Mouse (Mus musculus) G1E (cell line): ENCODE data around the gene Prdm10. TPM values are rescaled to one million over a fixed set of nuclear protein-coding genes. Genes with fewer than 3 reads are reported as not detected.

Experiments used
- ATAC-seq: 2 replicates; pipeline ENCODE4 v1.8.0; 2016; ENCODE audit warnings: mild to moderate bottlenecking; ENCODE audit not compliant: insufficient number of reproducible peaks, poor library complexity, low FRiP score, severe bottlenecking; ENCODE audit errors: extremely low read depth
- DNase-seq: peaks from one replicate; pipeline ENCODE4 v3.0.0; 2012; ENCODE audit warnings: low spot score
- H3K27me3 ChIP-seq: 2 replicates; pipeline ENCODE4 v1.6.1; 2012; ENCODE audit warnings: mild to moderate bottlenecking, low read length, inconsistent platforms; ENCODE audit not compliant: insufficient read depth
- H3K36me3 ChIP-seq: replicated peaks from 2 replicates; pipeline ENCODE3; 2012; ENCODE audit warnings: mild to moderate bottlenecking, inconsistent platforms
- H3K4me1 ChIP-seq: 2 replicates; pipeline ENCODE4 v1.6.1; 2012; ENCODE audit warnings: low read depth, low read length, inconsistent platforms, mixed read lengths; ENCODE audit not compliant: insufficient read depth
- H3K4me3 ChIP-seq: 2 replicates; pipeline ENCODE4 v1.5.1; 2012; ENCODE audit warnings: low read depth, mild to moderate bottlenecking, inconsistent platforms, low read length, moderate library complexity, mixed read lengths
- H3K9me3 ChIP-seq: replicated peaks from 2 replicates; pipeline ENCODE4 v1.6.1; 2012; ENCODE audit warnings: inconsistent platforms
- CTCF ChIP-seq: IDR thresholded peaks from 2 replicates; pipeline ENCODE4 v1.5.1; 2012; ENCODE audit warnings: low read depth, low read length, inconsistent platforms, mixed read lengths
- GATA1 ChIP-seq: IDR thresholded peaks from 2 replicates; pipeline ENCODE4 v1.6.1; 2012; ENCODE audit warnings: borderline replicate concordance, low read length, inconsistent platforms, mixed read lengths
- GATA2 ChIP-seq: IDR thresholded peaks from 2 replicates; pipeline ENCODE4 v1.6.1; 2012; ENCODE audit warnings: low read depth, low read length, inconsistent platforms, borderline replicate concordance
- POLR2AphosphoS5 ChIP-seq: IDR thresholded peaks from 2 replicates; pipeline ENCODE4 v1.6.1; 2012; ENCODE audit warnings: low read depth, low read length, inconsistent platforms; ENCODE audit not compliant: insufficient replicate concordance
- TAL1 ChIP-seq: conservative IDR thresholded peaks from 2 replicates; pipeline ENCODE4 v1.6.1; 2012; ENCODE audit warnings: low read depth, low read length, inconsistent platforms, mixed read lengths
- polyA plus RNA-seq: library from polyadenylated mRNA; stranded (reverse); fragments of >175 nt; gene quantifications from 2 replicates; pipeline ENCODE4 v1.2.3, GENCODE M21; 2012
- total RNA-seq, 2 experiments: library from RNA; stranded (forward) in 1 of 2; stranded (reverse) in 1 of 2; fragments of 200-1000 nt in 1 of 2; fragments of >200 nt in 1 of 2; fragmentation: Nextera tagmentation in 1 of 2; gene quantifications; 2 replicates each; pipeline ENCODE4 v1.2.3; 2014 to 2017

The Prdm10 gene
- total and polyA plus RNA-seq, 3 experiments, result 5.3 to 19.9 (median 9.9) TPM

- Histone ChIP-seq H3K27me3 (no peaks in the 10 kb centered on the region), H3K9me3 (no peaks in the 10 kb centered on the region), H3K4me1 (no peaks in the 10 kb centered on the region), H3K4me3 (no peak overlapping the region), H3K36me3 (peaks cover 60% of the 10 kb centered on the region)
- TF ChIP-seq POLR2AphosphoS5, result no peak
- TF ChIP-seq TAL1, result no peak
- no peak for TF ChIP-seq GATA2
- TF ChIP-seq GATA1, result no peak
- no peak for TF ChIP-seq CTCF
- DNase-seq, result no peak
- no peak for ATAC-seq
Observed at GRCm38 (mm10) chr9:31344289-31344831, 64.0 kb downstream of the Prdm10 start.

- TF ChIP-seq GATA1 (no peak), TAL1 (no peak), GATA2 (no peak), CTCF (no peak), POLR2AphosphoS5 (no peak)
Observed at GRCm38 (mm10) chr9:31346575-31347080, 66.3 kb downstream of the Prdm10 start.

GRCm38 (mm10) chr9:31348458-31348857 lies 68.1 kb downstream of the Prdm10 start:
- H3K36me3 ChIP-seq, result peaks cover 65% of the 10 kb centered on the region
- TF ChIP-seq GATA1 (no peak), CTCF (no peak), GATA2 (no peak), POLR2AphosphoS5 (no peak), TAL1 (no peak)
- no peaks in the 10 kb centered on the region for H3K9me3 ChIP-seq
- no peaks in the 10 kb centered on the region; the same call in 1 of the 2 replicates for H3K4me1 ChIP-seq
- H3K27me3 ChIP-seq, result no peaks in the 10 kb centered on the region
- no peak for DNase-seq
- H3K4me3 ChIP-seq, result no peak overlapping the region
- ATAC-seq, result no peak

More at GRCm38 (mm10) chr9:31346575-31347080, 66.3 kb downstream of the Prdm10 start:
- no peaks in the 10 kb centered on the region for H3K9me3 ChIP-seq
- ATAC-seq (no peak), DNase-seq (no peak)
- H3K4me1 ChIP-seq, result no peaks in the 10 kb centered on the region; the same call in 1 of the 2 replicates
- H3K4me3 ChIP-seq, result no peak overlapping the region
- no peaks in the 10 kb centered on the region for H3K27me3 ChIP-seq
- peaks cover 63% of the 10 kb centered on the region for H3K36me3 ChIP-seq

- no peaks in the 10 kb centered on the region for H3K27me3 ChIP-seq
- no peak overlapping the region for H3K4me3 ChIP-seq
- ATAC-seq (peak; percentile 22; the same call in 1 of the 2 replicates), DNase-seq (peak; percentile 65)
- H3K36me3 ChIP-seq, result peaks cover 67% of the 10 kb centered on the region
- H3K9me3 ChIP-seq, result no peaks in the 10 kb centered on the region
- H3K4me1 ChIP-seq, result no peaks in the 10 kb centered on the region; the same call in 1 of the 2 replicates
- TF ChIP-seq CTCF (peak; percentile 67), GATA2 (no peak), POLR2AphosphoS5 (no peak), GATA1 (no peak), TAL1 (no peak)
Observed at GRCm38 (mm10) chr9:31348915-31349314, 68.6 kb downstream of the Prdm10 start.

GRCm38 (mm10) chr9:31352716-31353115 lies 72.4 kb downstream of the Prdm10 start:
- TF ChIP-seq TAL1 (no peak), POLR2AphosphoS5 (no peak), GATA1 (no peak), GATA2 (no peak), CTCF (no peak)
- no peaks in the 10 kb centered on the region; the same call in 1 of the 2 replicates for H3K4me1 ChIP-seq
- H3K36me3 ChIP-seq, result peaks cover 73% of the 10 kb centered on the region
- no peak overlapping the region for H3K4me3 ChIP-seq
- no peak for DNase-seq
- no peak for ATAC-seq
- H3K9me3 ChIP-seq, result no peaks in the 10 kb centered on the region
- H3K27me3 ChIP-seq, result no peaks in the 10 kb centered on the region

GRCm38 (mm10) chr9:31353518-31353917 lies 73.2 kb downstream of the Prdm10 start:
- H3K9me3 ChIP-seq, result no peaks in the 10 kb centered on the region
- ATAC-seq (no peak), DNase-seq (no peak)
- H3K27me3 ChIP-seq, result no peaks in the 10 kb centered on the region
- TF ChIP-seq TAL1 (no peak), CTCF (no peak), POLR2AphosphoS5 (no peak), GATA1 (no peak), GATA2 (no peak)
- H3K4me1 ChIP-seq, result no peaks in the 10 kb centered on the region; the same call in 1 of the 2 replicates
- no peak overlapping the region for H3K4me3 ChIP-seq
- peaks cover 73% of the 10 kb centered on the region for H3K36me3 ChIP-seq
